Mouse (Mus musculus) heart, postnatal 4 days (tissue): ENCODE measurements around the gene Prpf8. TPM values are rescaled to one million over a fixed set of nuclear protein-coding genes. Genes with fewer than 3 reads are reported as not detected.
"Not testable (repeated sequence)": the region's sequence is repeated elsewhere in the genome, so short reads cannot be mapped to it uniquely, and the experiment has no call there.

ENCODE experiments used
- DNase-seq: peaks from one replicate; pipeline ENCODE4 v3.0.0; 2021
- total RNA-seq, 2 experiments: library from RNA; stranded (reverse); gene quantifications; 2 replicates each; pipeline ENCODE4 v1.2.3; 2021

Gene Prpf8
- 100 to 1,000 TPM; 113 to 115 TPM for total RNA-seq

DNA sequence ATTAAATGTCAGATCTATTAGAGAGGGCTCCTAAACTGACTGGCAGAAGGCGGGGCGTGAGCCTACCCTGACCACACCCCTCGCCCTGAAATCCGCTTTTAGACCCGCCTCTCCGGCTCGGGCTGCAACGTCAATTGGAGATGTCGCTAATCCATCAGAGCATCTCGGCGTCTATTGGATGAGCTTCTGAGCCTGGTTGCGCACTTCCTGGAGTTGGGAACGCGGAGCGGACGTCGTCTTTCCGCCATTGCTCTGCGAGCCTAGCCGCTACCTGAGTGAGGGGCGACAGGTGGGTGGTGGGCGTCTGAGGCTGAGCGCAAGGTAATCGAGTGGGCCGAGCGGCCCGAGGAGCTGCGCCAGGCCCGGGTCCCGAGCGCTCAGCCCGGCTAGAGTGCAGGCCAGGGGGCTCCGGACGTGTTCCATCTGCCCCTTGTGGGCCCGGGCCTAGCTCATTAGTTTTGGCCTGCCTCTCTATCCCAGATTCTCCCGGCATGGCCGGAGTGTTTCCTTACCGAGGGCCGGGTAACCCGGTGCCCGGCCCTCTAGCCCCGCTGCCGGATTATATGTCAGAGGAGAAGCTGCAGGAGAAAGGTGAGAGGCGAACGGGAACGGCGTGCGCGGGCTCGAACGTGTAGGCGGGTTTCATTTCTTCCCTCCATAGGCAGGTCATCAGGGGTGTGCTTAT is at the start of gene Prpf8:
Prpf8 (plus strand) TSS at position 216 of the 685 bp plus-strand sequence.
- DNase-seq: peak; percentile 99

DNA sequence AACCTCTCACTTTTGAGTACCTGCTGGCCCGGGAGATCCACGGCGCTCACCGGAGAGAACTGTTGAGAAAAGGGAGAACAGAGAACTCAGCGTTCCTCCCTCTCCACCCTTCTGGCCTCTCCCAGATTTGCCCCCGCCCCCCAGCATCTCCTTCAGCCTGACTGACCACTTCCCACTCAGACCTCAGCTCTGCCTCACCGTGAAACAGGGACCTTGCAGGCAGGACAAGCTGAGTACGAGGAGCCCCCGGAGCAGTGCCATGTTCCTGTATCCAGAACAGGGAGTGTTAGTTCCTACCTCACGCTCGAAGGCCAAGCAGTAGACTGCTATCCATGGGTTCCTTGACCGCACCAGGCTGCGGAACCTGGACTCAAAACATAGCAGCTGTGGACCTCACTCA is 48.4 kb upstream of the Prpf8 start:
- no peak for DNase-seq

DNA sequence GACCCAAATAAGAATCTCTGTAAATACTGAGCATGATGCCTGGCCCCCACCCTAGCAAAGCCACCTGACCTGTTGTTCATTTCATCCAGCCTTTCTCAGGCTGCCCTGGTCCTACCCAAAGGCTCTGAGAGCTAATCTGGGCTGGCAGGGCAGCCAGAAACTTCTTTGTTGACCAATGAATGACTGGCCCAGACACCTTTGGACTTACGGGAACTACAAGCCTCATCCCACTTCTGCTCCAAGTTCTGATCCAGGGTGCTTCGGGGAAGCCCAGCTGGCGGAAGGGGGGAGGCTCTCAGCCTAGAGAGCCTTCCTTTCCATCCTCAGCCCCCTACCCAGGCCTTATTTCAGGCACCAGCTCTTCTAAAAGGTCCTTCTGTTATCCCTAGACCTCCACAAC is 47.8 kb upstream of the Prpf8 start:
- DNase-seq: no peak

DNA sequence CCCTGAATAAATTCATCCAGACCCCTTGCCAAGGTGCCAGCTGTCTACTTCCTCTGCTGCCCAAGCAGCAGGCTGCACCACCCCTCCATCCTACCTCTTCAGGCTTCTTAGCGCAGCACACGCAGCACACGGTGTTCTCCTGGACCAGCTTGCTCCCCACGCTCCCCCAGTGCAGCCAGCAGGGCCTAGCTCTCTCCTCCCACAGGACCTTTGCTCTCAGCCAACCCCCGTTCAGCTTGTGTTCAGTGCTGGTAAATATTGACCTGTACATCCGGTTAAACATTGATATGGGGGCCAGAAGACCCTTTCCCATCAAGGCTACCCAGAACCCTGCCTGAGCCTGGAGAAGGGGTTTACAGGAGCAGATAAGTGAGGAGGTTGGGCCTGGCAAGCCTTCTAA is 47.3 kb upstream of the Prpf8 start, which contains the start of gene Serpinf2:
Serpinf2 (minus strand) TSS at position 229 of the 400 bp plus-strand sequence.
- DNase-seq: no peak

DNA sequence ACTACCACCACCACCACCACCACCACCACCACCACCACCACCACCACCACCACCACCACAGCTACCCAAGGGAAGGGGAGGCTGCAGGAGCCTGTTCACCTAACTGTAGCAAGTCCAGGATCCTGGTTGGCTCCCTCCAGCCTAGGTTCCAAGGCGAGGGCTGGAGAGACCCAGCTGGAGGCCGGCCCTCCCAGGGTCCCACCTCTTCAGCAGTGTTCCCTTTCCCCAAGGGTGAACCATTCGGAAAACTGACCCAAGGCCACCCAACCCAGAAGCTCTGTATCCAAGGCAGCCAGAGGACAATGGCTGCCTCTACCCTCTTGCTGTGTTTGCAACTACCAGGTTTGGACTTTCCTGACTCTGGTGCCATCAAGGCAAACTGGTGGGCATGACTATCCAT is 46.7 kb upstream of the Prpf8 start:
- DNase-seq: no peak

DNA sequence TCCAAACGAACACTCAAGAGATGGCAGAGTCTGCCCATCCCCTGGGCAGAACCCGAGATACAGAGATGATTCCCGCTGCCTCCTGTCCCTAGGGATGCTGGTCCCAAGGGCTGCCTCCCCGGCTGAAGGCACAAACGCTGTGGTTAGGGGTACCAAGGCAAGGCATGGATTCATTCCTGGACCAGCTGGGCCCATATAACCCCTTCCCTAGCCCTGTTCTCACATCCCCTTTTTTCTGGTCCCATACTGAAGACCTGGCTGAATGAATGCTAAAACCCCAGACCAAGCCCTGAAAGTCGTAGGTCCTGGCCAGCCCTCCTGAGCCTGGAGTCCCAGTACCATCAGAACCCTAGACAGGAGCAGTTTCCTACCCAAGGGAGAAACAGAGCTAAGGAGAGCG is 45.6 kb upstream of the Prpf8 start:
- no peak for DNase-seq

DNA sequence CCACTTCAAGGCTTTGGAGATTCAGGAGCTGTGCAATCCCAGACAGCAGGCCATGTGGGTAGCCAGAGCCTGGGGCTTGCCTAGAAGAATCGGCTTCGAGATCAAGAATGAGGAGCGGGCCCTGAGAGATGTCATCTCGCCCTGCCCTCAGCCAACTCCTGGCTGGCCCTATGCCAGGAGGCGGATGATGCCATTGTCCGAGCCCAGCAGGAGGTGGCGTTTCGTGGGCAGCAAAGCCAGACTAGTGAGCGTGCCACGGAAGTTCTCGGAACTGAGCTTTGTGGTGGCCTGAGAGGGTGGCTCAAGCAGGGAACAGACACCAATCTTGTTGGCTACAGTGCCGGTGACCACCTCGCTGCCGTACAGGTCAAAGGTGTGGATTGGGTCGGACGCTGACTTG is 45.0 kb upstream of the Prpf8 start:
- no peak for DNase-seq

DNA sequence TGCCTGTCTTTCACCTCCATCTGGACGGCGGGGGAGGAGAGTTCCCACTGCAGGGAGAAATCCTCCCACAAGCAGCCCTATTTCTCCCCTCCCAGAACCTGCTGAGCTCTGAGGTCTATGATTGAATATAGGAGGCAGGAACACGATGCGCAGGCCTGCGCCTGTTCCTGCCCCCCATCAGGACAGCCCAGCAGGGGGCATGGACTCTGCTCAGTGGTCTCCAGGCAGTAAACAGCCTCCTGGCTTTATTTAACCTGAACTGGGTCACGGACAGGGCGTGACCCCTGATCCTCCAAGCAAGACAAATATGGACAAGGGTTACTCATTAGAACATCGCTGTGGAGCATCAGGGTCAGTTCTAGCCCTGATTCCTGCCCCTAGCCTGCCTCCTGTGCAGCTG is 42.9 kb upstream of the Prpf8 start:
- no peak for DNase-seq

DNA sequence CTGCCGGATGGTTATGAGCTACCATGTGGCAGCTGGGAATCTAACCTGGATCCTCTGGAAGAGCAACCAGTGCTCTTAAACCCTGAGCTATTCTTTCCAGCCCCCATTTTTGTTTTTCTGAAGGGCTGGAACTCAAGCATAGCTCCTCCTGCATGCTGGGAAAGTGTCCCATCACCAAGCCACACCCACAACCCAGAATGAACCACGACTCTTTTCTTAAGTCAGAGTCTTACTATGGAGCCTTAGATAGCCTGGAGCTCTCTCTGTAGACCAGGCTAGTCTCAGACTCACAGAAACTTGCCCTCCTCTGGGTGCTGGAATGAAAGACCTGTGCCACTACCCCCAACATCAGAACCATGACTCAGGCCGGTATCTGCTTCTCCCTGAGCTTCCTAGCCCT is 38.0 kb upstream of the Prpf8 start:
- no peak for DNase-seq

DNA sequence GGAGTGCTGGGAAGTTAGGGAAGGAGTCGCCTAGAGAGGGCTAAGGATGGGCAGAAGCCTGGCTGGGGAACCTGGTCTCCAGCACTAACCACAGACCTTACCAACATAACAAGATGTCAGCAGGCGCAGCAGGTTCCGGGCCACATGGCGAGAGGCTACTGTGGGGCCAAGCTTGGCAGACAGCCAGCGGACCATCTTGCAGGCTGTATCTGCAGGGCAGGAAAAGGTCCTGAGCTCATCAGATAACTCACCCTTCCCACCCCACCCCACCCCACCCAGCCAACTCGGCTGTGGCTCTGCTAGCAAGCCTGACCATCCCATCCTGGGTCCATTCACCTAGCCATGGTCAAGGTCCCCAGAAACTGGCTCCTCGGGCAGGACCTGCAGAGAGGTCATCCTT is 36.9 kb upstream of the Prpf8 start:
- no peak for DNase-seq

DNA sequence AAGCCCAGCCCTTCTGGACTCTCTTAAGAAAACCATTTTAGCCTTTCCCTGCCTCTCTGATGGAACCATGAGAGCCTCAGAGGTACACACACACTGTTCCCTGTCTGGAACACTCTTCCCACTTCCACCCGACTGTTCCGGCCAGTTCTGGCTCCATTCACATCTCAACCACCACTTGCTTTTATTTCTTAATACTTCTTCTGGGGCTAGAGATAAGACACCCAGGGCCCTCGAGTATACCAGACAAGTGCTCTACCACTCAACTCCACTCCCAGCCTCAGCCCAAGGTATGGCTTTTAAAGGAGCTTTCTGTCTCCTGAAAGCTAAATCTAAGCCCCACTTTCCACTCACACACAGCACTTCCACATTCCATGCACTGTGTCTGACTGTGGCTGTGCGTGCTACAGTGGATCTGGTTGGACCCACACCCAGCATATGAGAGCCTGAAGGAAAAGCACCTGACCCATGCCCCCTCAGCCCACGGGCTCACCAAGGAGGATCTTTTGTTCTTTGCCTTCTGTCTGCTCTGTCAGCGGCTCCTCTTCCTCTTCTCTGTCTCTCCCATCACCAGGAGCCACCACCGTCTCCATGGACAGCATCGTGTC is 36.2 kb upstream of the Prpf8 start:
- DNase-seq: no peak

DNA sequence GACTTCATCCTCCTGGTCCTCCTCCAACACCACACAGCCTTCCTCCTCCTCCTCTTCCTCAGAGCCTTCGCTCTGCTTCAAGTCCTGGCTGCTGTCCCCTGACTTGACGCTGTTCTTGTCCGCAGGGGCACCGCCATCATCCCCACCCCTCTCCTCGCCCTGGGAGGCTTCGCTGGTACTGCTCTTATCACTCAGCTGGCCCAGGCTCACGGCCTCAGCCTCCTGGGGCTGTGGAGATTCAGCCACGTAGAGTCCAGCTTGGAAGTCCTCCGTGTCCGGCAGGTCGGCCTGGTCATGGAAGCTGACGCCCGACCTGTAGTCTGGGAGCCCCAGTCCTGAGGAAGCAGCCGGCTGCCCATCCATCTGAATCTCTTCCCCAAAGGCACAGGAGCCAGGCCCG is 35.7 kb upstream of the Prpf8 start:
- no peak for DNase-seq

DNA sequence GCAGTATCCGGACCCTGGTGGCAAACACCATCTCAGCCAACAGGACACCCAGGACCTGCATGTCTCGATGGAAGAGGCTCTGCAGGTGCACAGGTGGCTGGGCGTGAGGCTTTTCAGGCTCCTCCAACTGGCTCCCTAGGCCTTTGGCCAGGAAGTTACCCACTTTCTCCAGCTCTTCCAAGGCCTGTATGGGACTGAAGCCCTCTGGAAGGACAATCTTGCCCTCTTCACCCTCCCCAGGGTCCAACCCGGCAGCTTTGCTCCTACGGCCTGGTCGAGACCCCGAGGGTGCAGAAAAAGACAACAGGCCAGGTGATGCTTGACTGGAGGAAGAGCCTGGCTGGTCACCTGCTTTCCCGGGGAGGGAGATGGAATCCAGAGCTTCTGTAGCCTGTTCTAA is 34.5 kb upstream of the Prpf8 start:
- no peak for DNase-seq

DNA sequence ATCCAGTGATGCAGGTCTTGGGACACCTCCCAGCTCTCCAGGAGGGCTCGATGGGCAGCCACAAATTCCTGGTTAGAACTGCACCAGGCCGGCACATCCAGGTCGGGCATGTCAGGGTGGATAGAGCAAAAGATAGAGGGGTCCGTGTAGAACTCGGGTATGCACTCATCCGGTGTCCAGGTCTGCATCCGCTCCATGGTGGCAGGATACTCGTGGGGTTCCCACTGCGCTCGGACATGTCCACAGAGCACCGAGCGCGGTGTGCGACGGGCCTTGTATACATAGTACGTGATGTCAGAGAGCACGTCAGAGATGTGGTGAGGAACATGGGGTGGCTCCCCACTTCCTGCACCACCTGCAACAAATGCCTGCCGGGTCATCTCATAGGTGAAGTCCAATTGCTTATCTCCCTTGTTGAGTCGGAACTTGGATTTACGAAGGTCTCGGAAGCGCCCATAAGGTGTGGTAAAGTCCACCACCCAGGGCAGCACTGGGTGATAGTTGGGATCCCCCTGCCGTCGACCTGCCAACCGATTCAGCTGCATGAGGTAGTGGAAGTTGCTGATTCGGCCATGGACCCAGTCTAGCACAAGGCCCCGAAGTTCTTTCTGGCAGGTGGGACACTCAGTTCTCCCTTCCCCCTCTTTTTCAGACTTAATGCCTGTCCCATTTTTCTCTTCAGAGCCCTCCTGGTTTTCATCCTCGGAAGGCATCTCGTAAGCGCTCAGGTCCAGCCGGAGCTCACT is 33.6 kb upstream of the Prpf8 start:
- DNase-seq: no peak

DNA sequence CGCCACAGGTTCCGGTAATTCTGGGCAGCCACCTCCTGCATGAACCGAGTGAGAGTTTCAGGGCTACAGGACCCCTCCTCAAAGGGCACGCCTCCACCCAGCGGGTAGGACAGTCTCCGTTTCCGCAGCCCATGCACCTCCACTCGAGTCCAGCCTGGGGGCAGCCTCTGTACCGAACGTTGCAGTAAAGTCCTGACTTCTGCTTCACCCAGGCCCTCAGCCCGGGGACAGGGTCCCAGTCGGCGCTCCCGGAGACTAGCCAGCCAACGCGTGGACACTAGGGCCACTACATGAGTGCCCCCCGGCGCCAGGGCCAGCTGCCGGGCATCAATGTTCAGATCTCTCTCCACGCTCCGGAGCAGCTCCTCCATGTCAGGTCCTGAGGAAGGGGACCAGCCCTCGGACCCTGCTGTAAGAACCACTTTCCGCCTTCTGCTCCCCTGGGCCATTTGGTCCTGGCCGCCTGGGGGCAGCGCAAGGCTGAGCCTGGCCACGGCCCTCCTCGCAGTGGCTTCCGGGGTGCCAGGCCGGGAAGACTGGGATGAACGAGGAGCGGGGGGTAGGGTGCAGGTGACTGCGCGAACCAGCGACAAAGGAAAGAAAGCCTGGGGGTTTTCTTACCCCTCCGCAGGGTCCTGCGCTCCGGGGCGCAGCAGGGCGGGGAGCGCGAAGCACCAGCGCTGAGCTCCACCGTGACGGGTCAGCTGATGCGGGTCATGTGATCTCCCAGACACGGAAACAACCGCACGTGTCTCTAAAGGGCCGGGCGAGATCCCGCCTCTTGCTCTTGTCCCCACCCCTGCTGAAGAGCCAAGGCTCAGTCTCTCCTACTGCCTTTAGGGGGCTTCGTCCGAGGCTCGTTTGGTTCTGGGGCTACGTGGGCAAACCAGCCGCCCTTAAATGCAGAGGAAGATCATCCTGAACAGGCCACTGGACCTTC is 32.4 kb upstream of the Prpf8 start, which contains the start of gene Wdr81:
Wdr81 (minus strand) TSS at position 727 of the 940 bp plus-strand sequence.
- peak; percentile 87 for DNase-seq

DNA sequence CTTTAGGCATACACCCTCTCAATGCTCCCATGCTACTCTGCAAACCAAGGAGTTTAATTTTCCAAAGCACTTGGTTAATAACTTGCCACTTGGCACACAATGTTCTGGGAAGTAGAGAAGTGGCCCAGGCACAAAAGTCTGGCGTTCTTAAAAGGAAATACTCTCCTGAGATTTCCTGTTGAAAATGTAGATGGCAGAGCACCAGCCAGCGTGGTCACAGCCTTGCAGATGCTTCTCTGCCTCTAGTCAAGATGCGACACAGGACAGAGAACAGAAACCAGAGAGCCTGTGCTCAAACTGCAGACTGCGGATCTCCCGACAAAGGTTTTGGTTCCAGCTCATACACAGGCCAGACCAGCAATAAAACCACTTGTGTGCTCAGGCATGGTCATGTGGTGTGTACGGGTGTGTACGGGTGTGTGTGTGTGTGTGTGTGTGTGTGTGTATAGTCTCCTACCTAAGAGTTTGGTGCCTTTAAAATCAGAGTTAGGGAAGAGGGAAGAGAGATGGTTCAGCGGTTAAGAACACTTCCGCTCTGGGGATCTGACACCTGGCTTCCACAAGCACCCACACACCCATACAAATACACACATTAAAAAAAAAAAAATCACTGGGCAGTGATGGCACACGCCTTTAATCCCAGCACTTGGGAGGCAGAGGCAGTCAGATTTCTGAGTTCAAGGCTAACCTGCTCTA is 31.4 kb upstream of the Prpf8 start:
- no peak for DNase-seq

DNA sequence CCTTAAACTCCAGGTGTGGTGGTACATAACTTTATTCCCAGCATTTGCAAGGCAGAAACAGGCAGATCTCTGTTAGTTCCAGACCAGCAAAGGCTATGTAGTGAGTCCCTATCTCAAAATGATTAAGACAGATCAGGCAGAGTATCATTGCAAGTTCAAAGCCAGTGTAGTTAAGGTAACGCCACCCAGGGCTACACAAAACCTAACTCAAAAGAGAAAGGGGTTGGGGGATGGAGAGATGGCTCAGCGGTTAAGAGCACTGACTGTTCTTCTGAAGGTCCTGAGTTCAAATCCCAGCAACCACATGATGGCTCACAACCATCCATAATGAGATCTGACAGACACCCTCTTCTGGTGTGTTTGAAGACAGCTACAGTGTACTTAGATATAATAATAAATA is 30.6 kb upstream of the Prpf8 start:
- DNase-seq: not testable (repeated sequence)

DNA sequence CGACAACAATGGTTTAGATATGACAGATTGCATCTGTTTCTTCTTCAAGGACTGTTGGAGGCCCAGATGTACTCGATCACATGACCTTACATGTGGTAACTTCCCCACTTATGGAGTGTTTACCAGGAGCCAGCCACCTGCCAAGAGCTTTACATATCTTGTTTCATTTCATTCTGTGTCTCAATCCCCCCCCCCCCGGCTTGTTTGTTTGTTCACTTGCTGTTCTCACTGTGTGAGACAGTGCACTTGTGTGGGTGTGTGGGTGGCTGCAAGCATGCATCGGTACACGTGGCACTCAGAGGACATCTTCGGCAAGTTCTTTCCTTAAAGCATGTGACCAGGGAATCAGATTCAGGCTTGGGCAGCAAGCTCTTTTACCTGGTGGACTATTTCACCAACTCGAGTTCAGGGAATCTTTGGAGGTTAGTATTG is 30.2 kb upstream of the Prpf8 start:
- DNase-seq: no peak

DNA sequence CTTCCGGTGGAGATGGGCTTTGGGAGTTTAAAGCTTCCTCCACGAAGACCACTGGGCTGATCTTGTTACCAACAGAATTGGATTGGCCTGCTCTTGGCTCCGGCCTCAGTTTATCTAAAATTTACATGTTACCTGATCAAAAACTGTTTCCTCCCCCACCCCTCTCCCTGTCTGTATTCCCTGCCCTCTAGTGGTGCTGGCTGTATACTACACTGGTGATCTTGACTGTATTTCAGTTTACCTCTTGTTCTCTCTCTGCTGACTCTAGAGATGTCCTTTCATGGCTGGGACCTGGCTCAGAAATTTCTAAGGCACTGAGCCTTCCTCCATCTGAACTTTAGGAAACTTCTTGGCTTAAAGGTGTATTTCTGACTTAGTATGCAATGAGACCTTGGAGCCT is 28.4 kb upstream of the Prpf8 start:
- peak; percentile 55 for DNase-seq

DNA sequence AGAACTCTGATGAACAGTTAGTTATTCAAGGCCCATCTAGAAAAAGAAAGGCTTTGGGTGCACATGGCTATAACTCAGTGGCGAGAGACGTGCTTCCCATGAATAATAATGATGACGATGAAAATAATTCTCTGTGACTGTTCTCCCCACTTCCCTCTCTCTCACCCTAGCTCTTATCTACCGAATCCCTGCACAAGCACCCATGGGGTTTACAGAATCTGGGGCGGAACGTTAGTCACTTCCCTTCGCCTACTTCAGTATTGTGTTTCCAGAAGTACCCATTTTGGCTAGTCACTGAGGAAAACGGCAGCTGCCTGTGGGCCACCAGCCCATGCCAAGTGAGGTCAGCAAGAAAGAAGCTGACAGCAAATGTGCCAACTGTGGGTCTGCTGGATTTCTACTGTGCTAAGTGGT is 28.0 kb upstream of the Prpf8 start:
- DNase-seq: no peak

DNA sequence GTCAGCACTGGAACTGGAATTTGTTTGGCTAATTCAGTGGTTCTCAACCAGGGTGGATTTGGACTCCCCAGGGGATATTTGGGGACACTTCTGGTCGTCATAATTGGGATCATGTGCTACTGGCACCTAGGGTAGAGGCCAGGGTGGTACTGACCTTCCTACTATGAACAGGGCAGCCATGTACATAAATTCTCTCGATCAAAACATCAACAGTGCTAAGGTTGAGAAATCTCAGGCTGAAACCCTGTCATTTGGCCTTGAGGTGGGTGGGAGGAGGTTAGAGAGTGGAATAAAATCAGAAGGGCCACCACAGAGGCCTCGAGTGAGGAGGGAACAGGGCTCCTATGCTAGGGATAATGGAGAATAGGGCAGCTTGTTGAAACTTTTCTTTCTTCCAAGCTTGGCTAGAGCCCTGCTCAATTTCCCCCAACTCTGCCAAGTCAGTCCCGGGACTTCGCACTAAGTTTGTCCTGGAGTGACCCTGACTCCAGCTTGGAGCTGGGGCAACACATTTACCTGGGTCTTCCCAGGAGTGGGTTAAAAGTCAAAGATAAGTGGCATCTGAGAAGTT is 27.4 kb upstream of the Prpf8 start:
- DNase-seq: peak; percentile 45

DNA sequence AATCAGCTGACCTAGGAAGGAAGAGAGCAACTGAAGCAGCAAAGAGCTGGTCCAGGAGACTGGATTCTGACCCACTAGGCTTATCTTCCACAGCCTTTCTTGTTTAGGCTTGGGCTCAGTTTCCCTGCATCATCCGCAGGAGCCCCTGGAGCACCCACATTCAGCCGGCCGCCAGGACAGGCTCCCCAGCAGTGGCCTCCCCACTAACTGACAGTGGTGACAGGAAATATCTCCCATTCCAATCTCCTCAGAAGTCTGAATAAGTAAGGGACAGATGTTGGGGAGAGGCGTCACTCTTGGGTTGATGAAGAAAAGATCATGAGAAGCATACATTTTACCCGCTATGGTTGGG is 26.9 kb upstream of the Prpf8 start:
- DNase-seq: no peak
